Mouse (Mus musculus) thymus, adult 2 months (tissue): ENCODE results near the gene Lcmt1. TPM values are rescaled to one million over a fixed set of nuclear protein-coding genes. Genes with fewer than 3 reads are reported as not detected.

Experiments used
- DNase-seq: peaks from one replicate; pipeline ENCODE4 v3.0.0; 2021
- H3K27ac ChIP-seq: fragments of 200-500 bp; 2 replicates; pipeline ENCODE4 v1.5.1; 2012; ENCODE audit warnings: low read length, control low read depth; ENCODE audit not compliant: control insufficient read depth, insufficient read depth
- H3K27me3 ChIP-seq: fragments of 200-500 bp; 2 replicates; pipeline ENCODE4 v1.6.1; 2012; ENCODE audit warnings: mild to moderate bottlenecking, low read length, moderate library complexity, mixed read lengths; ENCODE audit not compliant: control insufficient read depth, insufficient read depth
- H3K36me3 ChIP-seq: fragments of 200-500 bp; 2 replicates; pipeline ENCODE4 v1.6.1; 2012; ENCODE audit warnings: mild to moderate bottlenecking, low read length, moderate library complexity; ENCODE audit not compliant: control insufficient read depth, insufficient read depth
- H3K4me1 ChIP-seq: fragments of 200-500 bp; replicated peaks from 2 replicates; pipeline ENCODE4 v1.6.1; 2012; ENCODE audit warnings: low read length; ENCODE audit not compliant: control insufficient read depth, insufficient read depth
- H3K4me3 ChIP-seq: fragments of 200-500 bp; 2 replicates; pipeline ENCODE4 v1.5.1; 2012; ENCODE audit warnings: mild to moderate bottlenecking, low read length, control low read depth, moderate library complexity; ENCODE audit not compliant: control insufficient read depth, insufficient read depth
- CTCF ChIP-seq: fragments of 200-500 bp; IDR thresholded peaks from 2 replicates; pipeline ENCODE4 v1.5.1; 2012; ENCODE audit warnings: mild to moderate bottlenecking, control low read depth, low read length, moderate library complexity, borderline replicate concordance; ENCODE audit not compliant: control insufficient read depth, poor library complexity, insufficient read depth; ENCODE audit errors: extremely low read depth
- POLR2A ChIP-seq: fragments of 200-500 bp; IDR thresholded peaks from 2 replicates; pipeline ENCODE4 v1.6.1; 2012; ENCODE audit warnings: mild to moderate bottlenecking, low read length, control low read depth, moderate library complexity; ENCODE audit not compliant: control insufficient read depth, poor library complexity, insufficient read depth; ENCODE audit errors: extremely low read depth
- WGBS: fragments of 180-500 bp; shearing (Covaris S2); methylation state at CpG from one replicate; pipeline ENCODE4 v1.1.7; 2018; 5-methylcytosine and 5-hydroxymethylcytosine counted together
- polyA plus RNA-seq: library from polyadenylated mRNA; depleted of rRNA; stranded (reverse); fragments of >200 nt; gene quantifications from 2 replicates; pipeline ENCODE4 v1.2.3, GENCODE M21; 2012

Gene Lcmt1
- polyA plus RNA-seq, 1 experiment: 31.9 TPM

DNA sequence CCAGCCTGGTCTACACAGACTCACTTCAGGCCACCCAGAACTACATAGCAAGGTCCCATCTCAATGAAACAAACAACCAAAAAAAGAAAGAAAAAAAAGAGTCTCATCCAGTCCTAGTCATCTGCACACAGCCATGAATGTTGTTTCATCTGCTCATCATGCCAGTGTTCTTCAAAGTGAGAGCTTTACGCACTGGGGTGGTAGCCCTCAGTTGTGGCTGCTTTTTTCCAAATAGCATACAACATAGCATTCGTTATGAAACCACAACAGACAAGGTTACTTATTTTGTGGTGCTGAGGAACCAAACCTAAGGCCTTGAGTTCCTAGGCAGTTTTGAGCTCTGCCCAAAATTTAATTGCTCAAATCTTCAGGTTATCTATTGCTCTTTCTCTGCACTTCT, 14.7 kb upstream of the Lcmt1 start:
- no peaks in the 10 kb centered on the region for H3K27me3 ChIP-seq
- H3K4me3 ChIP-seq: no peak overlapping the region
- peaks cover 19% of the 10 kb centered on the region for H3K4me1 ChIP-seq
- 6% methylated on average over 2 of the region's 2 CpGs for WGBS
- no peak overlapping the region for H3K27ac ChIP-seq
- no peaks in the 10 kb centered on the region for H3K36me3 ChIP-seq
- no peak for DNase-seq
- TF ChIP-seq CTCF (no peak), POLR2A (no peak)

- H3K4me1 ChIP-seq: peaks cover 19% of the 10 kb centered on the region
- no peak for TF ChIP-seq CTCF
- TF ChIP-seq POLR2A: no peak
- DNase-seq: no peak
- 55% methylated on average over 3 of the region's 3 CpGs for WGBS
- H3K27me3 ChIP-seq: no peaks in the 10 kb centered on the region
- H3K27ac ChIP-seq: no peak overlapping the region
- H3K36me3 ChIP-seq: no peaks in the 10 kb centered on the region
- no peak overlapping the region for H3K4me3 ChIP-seq
Observed at GRCm38 (mm10) chr7:123356158-123356557, 13.4 kb upstream of the Lcmt1 start.

- no peak for TF ChIP-seq POLR2A
- DNase-seq: no peak
- Histone ChIP-seq H3K4me3 (no peak overlapping the region), H3K27me3 (no peaks in the 10 kb centered on the region), H3K27ac (no peak overlapping the region), H3K4me1 (peaks cover 16% of the 10 kb centered on the region), H3K36me3 (no peaks in the 10 kb centered on the region)
- 90% methylated on average over 7 of the region's 7 CpGs for WGBS
Observed at GRCm38 (mm10) chr7:123359101-123359500, 10.5 kb upstream of the Lcmt1 start.

- 75% methylated on average over 5 of the region's 5 CpGs for WGBS
Observed at GRCm38 (mm10) chr7:123360185-123360584, 9.4 kb upstream of the Lcmt1 start.

GRCm38 (mm10) chr7:123361229-123361980, 8.2 kb upstream of the Lcmt1 start:
- H3K4me3 ChIP-seq: no peak overlapping the region
- no peaks in the 10 kb centered on the region for H3K27me3 ChIP-seq
- H3K4me1 ChIP-seq: peaks cover 5% of the 10 kb centered on the region
- WGBS: 94% methylated on average over 7 of the region's 7 CpGs
- no peak overlapping the region for H3K27ac ChIP-seq
- TF ChIP-seq CTCF: no peak
- no peak for TF ChIP-seq POLR2A
- H3K36me3 ChIP-seq: no peaks in the 10 kb centered on the region
- DNase-seq: no peak

More at GRCm38 (mm10) chr7:123360185-123360584, 9.4 kb upstream of the Lcmt1 start:
- H3K36me3 ChIP-seq: no peaks in the 10 kb centered on the region
- H3K27me3 ChIP-seq: no peaks in the 10 kb centered on the region
- no peak for DNase-seq
- peaks cover 9% of the 10 kb centered on the region; the same call in 1 of the 2 replicates for H3K4me1 ChIP-seq
- TF ChIP-seq POLR2A (no peak), CTCF (no peak)
- H3K4me3 ChIP-seq: no peak overlapping the region
- no peak overlapping the region for H3K27ac ChIP-seq

DNA sequence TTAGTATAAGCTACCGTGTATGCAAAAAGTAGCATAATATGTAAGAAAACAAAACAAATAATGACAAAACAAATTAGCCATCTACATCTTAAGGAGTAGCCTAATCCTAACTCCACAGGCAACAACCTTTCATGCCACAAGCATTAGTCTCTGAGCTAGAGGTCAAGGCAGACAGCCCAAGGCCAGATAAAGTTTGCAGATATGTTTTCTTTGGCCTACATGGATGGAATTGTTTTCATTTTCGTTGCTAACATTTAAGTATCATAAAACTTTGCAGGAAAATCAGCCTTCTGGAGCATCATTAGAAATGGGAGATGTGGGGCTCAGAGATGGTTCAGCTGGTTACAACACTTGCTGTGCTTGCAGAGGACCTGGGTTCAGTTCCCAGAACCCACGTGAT, 6.8 kb upstream of the Lcmt1 start:
- H3K27ac ChIP-seq: no peak overlapping the region
- WGBS: 84% methylated on average over 3 of the region's 3 CpGs
- TF ChIP-seq POLR2A: no peak
- TF ChIP-seq CTCF: no peak
- H3K36me3 ChIP-seq: no peaks in the 10 kb centered on the region
- H3K4me1 ChIP-seq: peaks cover 7% of the 10 kb centered on the region
- no peak overlapping the region for H3K4me3 ChIP-seq
- H3K27me3 ChIP-seq: no peaks in the 10 kb centered on the region
- no peak for DNase-seq

DNA sequence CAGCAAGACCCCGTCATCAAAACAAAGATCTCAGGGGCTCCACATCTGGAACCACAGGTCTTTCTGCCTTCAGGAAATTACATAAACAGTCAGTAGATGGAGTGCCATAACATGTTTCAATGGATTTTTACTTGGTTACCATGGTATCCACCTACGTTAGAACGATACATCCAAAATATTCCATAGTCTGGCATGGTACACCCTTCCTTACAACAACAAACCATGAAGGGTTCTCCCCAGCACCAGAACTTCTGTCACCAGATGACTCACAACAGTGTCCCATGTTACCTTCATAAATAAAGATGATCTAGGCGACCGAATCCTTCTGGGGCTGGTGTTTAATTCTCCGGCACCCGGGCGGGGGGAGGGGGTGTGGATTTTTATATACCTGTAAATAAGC, 5.6 kb upstream of the Lcmt1 start:
- Histone ChIP-seq H3K4me3 (no peak overlapping the region), H3K4me1 (peaks cover 12% of the 10 kb centered on the region), H3K36me3 (no peaks in the 10 kb centered on the region), H3K27me3 (no peaks in the 10 kb centered on the region), H3K27ac (no peak overlapping the region)
- DNase-seq: no peak
- WGBS: 96% methylated on average over 8 of the region's 8 CpGs
- no peak for TF ChIP-seq CTCF
- TF ChIP-seq POLR2A: no peak
